Mouse (Mus musculus) erythroid progenitor cell, adult 5-6 weeks (primary cell): Measurements from ENCODE around the gene Cln6. TPM values are rescaled to one million over a fixed set of nuclear protein-coding genes. Genes with fewer than 3 reads are reported as not detected.
"Not testable (repeated sequence)": the region's sequence is repeated elsewhere in the genome, so short reads cannot be mapped to it uniquely, and the experiment has no call there.

ENCODE experiments used
- ATAC-seq: replicated peaks from 2 replicates; pipeline ENCODE4 v1.8.0; 2016; ENCODE audit warnings: moderate number of reproducible peaks, mild to moderate bottlenecking, moderate TSS enrichment, inconsistent platforms; ENCODE audit not compliant: poor library complexity, low FRiP score, severe bottlenecking
- total RNA-seq, 2 experiments: library from RNA; stranded (forward) in 1 of 2; stranded (reverse) in 1 of 2; fragments of 150-400 nt in 1 of 2; fragments of 186-747, 209-891 nt in 1 of 2; gene quantifications; 2 replicates each; pipeline versions ENCODE4 v1.2.3 to v1.2.4; 2015 to 2017; ENCODE audit warnings: low replicate concordance in 2 of 2

Gene Cln6
- total RNA-seq, 2 experiments from 2014 or later: 5.3 to 18.9 TPM

DNA sequence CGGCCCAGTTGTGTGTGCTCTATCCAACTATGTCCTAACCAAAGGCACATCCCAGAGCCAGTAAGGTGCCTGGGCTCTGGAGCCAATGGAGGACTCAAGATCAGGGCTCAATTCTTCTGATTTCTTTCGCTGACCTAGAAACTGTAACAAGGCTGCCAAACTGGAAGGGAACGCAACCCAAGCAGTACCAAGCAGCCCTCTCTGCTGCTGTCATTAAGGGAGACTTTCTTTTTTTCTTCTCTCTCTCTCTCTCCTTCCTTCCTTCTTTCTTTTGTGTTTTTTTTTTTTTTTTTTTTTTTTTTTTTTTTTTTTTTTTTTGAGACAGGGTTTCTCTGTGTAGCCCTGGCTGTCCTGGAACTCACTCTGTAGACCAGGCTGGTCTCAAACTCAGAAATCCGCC lies 30.7 kb downstream of the Cln6 start:
- not testable (repeated sequence) for ATAC-seq

DNA sequence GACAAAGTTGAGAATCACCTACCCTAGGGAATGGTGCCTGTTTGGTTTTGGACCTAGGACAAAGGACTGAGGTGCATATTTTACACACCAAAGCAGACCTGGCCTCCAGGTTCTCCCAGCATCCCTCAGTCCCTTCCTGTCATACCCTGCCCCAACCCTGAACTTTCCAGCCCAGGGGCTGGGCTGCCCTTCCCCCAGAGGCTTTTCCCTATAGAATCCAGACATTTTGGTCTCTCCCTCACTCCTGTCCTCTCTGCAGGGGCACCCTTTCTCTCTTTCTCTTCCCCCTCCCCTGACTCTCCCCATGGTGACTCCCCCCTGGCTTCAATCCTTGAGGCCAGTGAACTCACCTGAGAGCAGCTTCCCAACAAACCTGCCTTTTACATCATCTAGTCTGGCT lies 32.1 kb downstream of the Cln6 start:
- ATAC-seq: no peak

DNA sequence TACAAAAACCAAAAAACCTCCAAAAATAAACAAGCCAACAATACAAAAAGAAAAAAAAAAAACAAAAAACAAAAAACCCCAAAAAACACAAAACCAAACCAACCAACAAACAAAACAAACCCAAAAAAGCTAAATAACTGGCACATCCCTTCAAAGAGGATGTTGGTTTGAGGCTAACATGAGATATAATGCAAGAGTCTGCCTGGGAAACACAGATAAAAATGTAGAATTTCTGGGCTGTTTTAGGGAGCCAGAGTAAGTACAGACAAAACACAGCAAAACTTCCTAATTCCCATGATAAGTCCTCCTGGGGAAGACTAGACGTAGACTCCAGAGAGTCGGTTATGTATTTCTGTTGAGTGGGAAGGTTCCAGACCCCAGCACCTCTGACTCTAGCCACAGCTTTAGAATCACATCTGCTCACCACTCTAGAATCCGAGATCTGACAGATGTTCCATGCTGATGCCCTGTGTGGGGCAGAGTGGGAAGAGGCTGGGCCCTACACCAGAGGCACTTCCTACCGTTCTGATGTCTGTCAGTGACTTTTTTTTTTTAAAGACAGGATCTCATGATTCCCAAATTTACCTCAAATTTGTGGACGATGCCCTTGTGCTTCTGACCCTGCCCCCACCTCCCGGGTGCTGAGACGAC lies 38.5 kb downstream of the Cln6 start:
- no peak for ATAC-seq

DNA sequence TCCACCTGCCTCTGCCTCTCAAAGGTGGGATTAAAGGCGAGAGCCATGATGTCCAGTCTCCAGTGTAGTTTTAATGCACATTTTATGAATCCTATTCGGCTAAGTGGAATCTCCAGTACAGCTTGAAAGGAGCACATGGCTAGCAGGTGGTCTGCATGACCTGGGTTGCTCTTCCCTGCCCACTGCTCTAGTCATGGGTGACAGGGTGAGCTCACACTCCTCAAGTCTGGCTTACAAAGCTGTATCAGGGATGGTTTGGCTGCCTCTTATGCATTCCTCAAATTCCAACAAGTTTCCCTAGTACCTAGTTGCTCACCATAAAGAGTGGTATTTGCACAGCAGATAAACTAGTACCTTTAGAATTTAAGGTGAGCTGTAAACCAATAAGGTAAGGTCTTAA lies 39.2 kb downstream of the Cln6 start:
- no peak for ATAC-seq

DNA sequence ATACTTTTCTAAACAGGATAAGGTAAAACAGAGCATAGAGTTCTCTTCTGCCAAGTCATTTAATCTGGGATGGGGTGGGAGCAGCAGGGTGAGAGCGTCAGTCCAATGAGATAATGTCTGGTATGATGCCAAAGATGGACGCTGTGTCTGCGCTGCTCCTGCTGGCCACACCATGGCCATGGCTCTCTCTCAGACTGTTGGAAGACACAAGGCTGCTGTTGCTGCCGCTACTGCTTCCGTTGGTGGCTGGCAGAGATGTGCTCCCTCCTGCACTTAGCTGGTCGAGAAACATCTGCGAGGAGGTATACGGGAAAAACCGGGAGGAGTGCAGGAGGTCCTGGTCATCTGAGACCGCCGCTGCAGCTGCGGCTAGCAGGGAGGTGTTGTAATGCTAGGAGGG lies 43.3 kb downstream of the Cln6 start:
- no peak for ATAC-seq

DNA sequence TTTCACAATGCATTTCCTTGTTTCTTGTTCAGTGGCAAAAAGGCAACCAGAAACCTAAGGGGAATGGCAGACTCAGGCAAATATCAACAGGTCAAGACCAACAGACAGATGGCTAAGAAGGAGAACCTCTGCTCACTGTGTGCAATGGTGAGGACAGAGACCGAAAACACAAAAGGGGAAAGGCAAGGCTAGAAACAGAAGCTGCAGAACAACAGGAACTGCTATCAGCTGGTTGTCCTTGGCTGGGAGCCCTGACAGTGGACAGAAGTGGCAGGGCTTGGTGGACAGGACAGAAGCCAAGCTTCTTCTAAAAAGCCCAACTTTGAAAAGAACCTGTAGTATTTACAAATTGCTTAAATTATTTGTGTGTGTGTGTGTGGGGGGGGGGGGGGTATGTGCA lies 55.9 kb downstream of the Cln6 start:
- no peak for ATAC-seq

Other genes with a start within 250 kb of the Cln6 start
- not detected in 2 replicates for gene Itga11, start 161.0 kb upstream of the Cln6 start, total RNA-seq (2015; ENCODE audit: low replicate concordance)
- gene Itga11, start 161.0 kb upstream of the Cln6 start, total RNA-seq (2017; ENCODE audit: low replicate concordance): not detected in 2 replicates
- 9.7 and 24.7 TPM in 2 replicates for gene Fem1b, start 26.9 kb upstream of the Cln6 start, total RNA-seq (2015; ENCODE audit: low replicate concordance)
- 24.1 and 25.0 TPM in 2 replicates for gene Fem1b, start 26.9 kb upstream of the Cln6 start, total RNA-seq (2017; ENCODE audit: low replicate concordance)
- not detected in 2 replicates for gene Calml4, start 19.3 kb downstream of the Cln6 start, total RNA-seq (2015; ENCODE audit: low replicate concordance)
- gene Calml4, start 19.3 kb downstream of the Cln6 start, total RNA-seq (2017; ENCODE audit: low replicate concordance): not detected in 2 replicates
- 67.1 and 128 TPM in 2 replicates for gene Pias1, start 149.1 kb downstream of the Cln6 start, total RNA-seq (2015; ENCODE audit: low replicate concordance)
- gene Pias1, start 149.1 kb downstream of the Cln6 start, total RNA-seq (2017; ENCODE audit: low replicate concordance): 44.2 and 64.2 TPM in 2 replicates